Mouse (Mus musculus): ENCODE data around the gene B4galnt2.

The B4galnt2 gene

DNA sequence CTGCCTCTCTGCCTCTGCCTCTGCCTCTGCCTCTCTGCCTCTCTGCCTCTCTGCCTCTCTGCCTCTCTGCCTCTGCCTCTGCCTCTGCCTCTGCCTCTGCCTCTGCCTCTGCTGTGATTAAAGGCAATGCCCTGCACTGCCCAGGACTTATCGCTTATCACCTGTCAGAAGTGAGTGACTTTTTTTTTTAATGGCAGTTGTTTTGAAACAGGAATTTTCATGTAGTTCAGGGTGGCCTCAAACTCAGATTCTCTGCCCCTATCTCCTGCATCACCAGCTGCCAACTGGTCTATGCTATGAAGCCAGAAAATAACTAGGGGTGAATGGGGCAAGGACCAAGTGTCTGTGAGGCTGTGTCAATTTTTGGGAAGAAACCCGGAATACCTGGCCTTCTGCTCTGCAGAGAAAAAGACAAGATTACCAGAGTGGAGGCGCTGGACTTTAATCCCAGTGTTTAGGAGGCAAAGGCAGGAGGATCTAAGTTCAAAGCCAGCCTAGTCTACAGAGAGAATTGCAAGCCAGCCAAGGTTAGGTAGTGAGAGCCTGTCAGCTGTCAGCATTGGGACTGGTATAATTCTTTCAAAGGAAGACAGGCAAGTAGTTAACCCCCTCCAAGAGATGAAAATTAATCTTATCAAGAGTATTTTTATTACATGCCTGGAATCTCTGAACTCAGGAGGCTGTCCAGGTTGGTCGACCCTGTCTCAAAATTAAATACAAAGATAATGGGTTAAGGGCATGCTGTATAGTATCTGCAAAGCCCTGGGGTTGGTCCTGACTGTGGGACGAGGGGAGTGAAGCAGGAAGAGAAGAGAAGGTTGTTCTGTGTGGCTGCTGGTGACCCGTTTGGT lies 88.1 kb downstream of the B4galnt2 start:
- no peak for DNase-seq (ENCODE audit: low read depth, low spot score)

DNA sequence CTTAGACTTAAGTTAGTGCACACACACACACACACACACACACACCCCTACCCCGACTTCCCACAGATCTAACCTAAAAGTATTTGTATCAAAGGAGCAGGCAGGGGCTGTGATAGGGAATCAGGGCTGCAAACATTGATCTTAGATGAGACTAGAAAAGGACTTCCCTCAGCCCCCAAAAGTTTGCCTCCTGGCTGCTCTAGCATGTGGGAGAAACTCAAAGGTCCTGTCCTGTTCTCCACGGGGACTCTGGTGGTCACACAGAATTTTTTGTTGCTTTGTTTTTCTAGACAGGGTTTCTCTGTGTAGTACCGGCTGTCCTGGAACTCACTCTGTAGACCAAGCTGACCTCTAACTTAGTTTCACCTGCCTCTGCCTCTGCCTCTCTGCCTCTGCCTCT lies 89.1 kb downstream of the B4galnt2 start:
- DNase-seq (ENCODE audit: low read depth, low spot score): no peak

DNA sequence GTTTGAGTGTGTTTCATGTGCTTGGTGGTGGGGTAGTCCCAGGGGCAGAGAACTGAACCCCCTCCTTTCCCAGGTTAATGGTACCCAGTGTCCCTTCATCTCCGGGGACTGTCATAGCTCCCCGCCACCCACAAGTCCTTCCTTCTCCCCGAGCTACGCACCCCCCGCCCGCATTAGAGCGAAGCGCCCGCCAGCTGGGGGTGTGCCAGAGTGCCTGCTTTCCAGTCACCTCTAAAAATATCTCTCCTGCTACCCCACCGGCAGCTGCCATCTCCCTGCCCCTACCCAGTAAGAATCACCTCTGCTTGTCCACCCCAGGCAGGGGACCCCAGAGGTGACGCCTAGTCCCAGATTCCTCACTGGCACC lies 89.8 kb downstream of the B4galnt2 start:
- no peak for DNase-seq (ENCODE audit: low read depth, low spot score)

DNA sequence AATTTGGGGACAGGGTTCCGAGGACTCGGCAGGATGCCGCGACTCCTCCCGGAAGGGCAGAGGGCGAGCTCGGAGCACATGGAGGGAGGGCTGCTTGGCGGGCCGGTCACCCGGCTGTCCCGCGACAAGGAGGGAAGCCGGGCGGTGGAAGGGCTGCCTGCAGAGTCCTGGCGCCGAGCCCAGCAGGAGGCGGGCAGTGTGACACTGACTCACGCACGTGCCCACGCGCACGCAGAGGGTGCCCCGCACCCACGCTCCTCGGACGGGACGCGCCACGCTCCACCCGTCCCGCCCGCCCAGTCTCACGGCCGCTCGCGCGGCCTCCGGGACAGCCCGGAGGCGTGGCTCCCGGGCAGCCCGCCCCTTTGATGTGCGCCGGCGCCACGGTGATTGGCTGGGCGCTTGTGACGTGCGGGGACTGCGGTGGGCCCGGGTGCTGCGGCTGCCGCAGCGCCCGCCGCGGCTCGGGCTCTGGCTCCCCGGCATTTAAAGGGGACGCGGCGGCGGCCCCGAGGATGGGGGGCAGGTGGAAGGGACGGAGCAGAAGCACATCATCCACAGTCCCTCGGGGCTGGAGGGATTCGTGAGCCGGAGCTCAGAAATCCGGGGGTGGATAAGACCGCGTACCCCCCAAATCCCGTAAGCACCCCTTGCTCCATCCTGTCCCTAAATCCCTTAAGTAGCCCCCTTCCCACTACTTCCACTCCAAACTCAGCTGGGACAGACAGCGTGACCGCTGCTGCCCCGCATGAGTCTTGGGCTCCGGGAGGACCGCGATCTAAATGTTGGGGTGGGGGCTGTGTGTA lies 90.4 kb downstream of the B4galnt2 start, which contains the start of gene Phospho1:
TSS of gene Phospho1 (plus strand) at position 429 of the 806 bp plus-strand sequence.
- peak; percentile 30 for DNase-seq (ENCODE audit: low read depth, low spot score)

DNA sequence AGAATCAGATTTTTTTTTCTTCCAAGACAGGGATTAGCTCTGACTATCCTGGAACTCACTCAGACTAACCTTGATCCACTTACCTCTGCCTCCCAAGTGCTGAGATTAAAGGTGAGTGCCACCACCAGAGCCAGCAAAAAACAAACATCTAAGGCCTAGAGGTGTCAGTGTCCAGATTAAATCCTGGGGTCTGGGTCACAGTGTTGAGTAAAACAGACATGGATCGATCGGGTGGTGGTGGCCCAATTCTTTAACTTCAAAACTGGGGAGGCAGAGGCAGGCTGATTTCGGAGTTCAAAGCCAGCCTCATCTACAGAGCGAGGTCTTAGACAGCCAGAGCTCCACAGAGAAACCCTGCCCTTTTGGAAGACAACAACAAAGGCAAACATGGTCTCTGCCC lies 92.3 kb downstream of the B4galnt2 start:
- no peak for DNase-seq (ENCODE audit: low read depth, low spot score)

DNA sequence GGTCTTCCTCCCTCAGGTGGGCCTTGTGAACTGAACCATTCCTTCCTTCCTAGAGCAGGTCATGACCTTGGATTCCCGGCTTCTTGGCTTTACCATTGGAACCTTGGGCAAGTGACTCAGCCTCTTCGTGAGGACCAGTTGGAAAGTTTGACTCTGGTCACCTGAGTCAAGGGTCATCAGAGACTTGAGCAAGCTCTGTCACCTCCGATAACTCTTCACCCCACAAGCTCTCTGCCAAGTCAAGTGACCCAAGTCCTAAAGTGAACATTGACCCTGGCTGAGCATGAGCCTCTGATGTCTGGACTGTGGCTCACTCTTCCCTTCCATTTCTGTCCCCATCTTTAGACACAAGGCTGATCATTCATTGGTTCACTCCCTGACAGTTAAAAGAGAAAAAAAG lies 93.2 kb downstream of the B4galnt2 start:
- no peak for DNase-seq (ENCODE audit: low read depth, low spot score)

DNA sequence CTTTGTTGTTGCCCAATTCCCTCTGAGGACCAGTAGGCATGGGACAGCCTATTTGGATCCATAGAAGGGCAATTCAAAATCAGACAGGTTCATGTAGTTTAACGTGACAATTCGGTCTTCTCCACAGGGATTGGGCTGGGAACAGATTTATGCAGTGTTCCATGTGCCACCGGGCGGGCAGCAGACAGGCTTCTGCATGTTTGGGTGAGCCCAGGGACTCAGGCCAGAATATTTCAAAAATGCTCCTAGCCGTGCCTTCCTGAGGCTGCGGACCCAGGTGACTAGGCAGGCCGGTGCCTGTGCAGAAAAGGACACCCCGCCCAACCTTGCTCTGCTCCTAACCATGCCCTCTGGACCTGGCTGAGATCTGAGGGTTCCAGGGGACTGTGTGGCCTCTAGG lies 95.6 kb downstream of the B4galnt2 start:
- no peak for DNase-seq (ENCODE audit: low read depth, low spot score)
